Mouse (Mus musculus) gastrocnemius, postnatal 14 days (tissue): ENCODE data around the gene Stk36. TPM values are rescaled to one million over a fixed set of nuclear protein-coding genes. Genes with fewer than 3 reads are reported as not detected.
A peak's percentile ranks its signal among the peaks of the same experiment; 100 is the strongest.

ENCODE experiments used
- DNase-seq: peaks from one replicate; pipeline ENCODE4 v3.0.0; 2021; ENCODE audit warnings: mixed read lengths
- intact Hi-C: fragments of 180-260 bp; cut with DNase I; formaldehyde crosslinking; loops from one replicate; pipeline ENCODE4 v1.15.1; 2025; ENCODE audit warnings: low total_unique reads
- long read RNA-seq, 2 experiments: library from polyadenylated mRNA; stranded (forward); transcript quantifications; one replicate each; pipeline ENCODE4 v2.0.0; 2021
- total RNA-seq, 2 experiments: library from RNA; stranded (reverse); gene quantifications; 2 replicates each; pipeline ENCODE4 v1.2.3; 2021

The Stk36 gene
- total RNA-seq, result 1 to 10 TPM; 1.0 to 1.8 TPM
- long read RNA-seq, experiment 1, partial matches to known transcripts, result 0 of 1 reads
- long read RNA-seq, experiment 1, other reads (novel, unspliced or antisense), result 1 of 1 reads
- long read RNA-seq, experiment 2, partial matches to known transcripts, result 0 of 3 reads
- long read RNA-seq, experiment 2, other reads (novel, unspliced or antisense), result 3 of 3 reads

GRCm38 (mm10) chr1:74601267-74601962 lies at the start of gene Stk36, which contains the start of gene Rnf25:
Gene Stk36 (plus strand): TSS chr1:74601445.
Gene Rnf25 (minus strand): TSS chr1:74601397.
- intact Hi-C loops, result no loop called here
- peak; percentile 87 for DNase-seq

- DNase-seq, result no peak
- intact Hi-C loops, result no loop called here
These were observed 42.2 kb upstream of the Stk36 start for GRCm38 (mm10) chr1:74559061-74559460.

GRCm38 (mm10) chr1:74565834-74566233 lies 35.4 kb upstream of the Stk36 start:
- intact Hi-C loops, result no loop called here
- no peak for DNase-seq

GRCm38 (mm10) chr1:74569739-74570719 lies 31.2 kb upstream of the Stk36 start:
- intact Hi-C loops, result no loop called here
- DNase-seq, result no peak

GRCm38 (mm10) chr1:74582621-74583020 lies 18.6 kb upstream of the Stk36 start:
- no peak for DNase-seq
- intact Hi-C loops, result no loop called here

- intact Hi-C loops, result no loop called here
- peak; percentile 12 for DNase-seq
These were observed 16.4 kb upstream of the Stk36 start for GRCm38 (mm10) chr1:74584616-74585398.

GRCm38 (mm10) chr1:74587233-74587772 lies 13.9 kb upstream of the Stk36 start:
- intact Hi-C loops, result no loop called here
- DNase-seq, result peak; percentile 11

GRCm38 (mm10) chr1:74587773-74588445 lies 13.3 kb upstream of the Stk36 start, which contains the start of the genes Zfp142 and Bcs1l:
Gene Zfp142 (minus strand): TSS chr1:74588246.
Gene Bcs1l (plus strand): TSS chr1:74588289.
- intact Hi-C loops, result no loop called here

GRCm38 (mm10) chr1:74594434-74594833 lies 6.8 kb upstream of the Stk36 start:
- intact Hi-C loops, result loop anchor here (10.0 kb wide), 1 partner anchor 90 kb away; the partner anchor contains the start of gene Cnot9
- no peak for DNase-seq

More at GRCm38 (mm10) chr1:74587773-74588445, 13.3 kb upstream of the Stk36 start, which contains the start of the genes Zfp142 and Bcs1l:
- peak; percentile 99 for DNase-seq

- DNase-seq, result no peak
- intact Hi-C loops, result no loop called here
These were observed 561 bp upstream of the Stk36 start for GRCm38 (mm10) chr1:74600501-74601266.

GRCm38 (mm10) chr1:74624183-74624582 lies 22.9 kb downstream of the Stk36 start:
- intact Hi-C loops, result no loop called here
- no peak for DNase-seq

- no peak for DNase-seq
- intact Hi-C loops, result no loop called here
These were observed 24.8 kb downstream of the Stk36 start for GRCm38 (mm10) chr1:74626076-74626475.

- intact Hi-C loops, result no loop called here
- DNase-seq, result no peak
These were observed 26.8 kb downstream of the Stk36 start for GRCm38 (mm10) chr1:74628001-74628400.

- no peak for DNase-seq
- intact Hi-C loops, result no loop called here
These were observed 31.5 kb downstream of the Stk36 start for GRCm38 (mm10) chr1:74632734-74633133.

- DNase-seq, result no peak
- intact Hi-C loops, result no loop called here
These were observed 42.3 kb downstream of the Stk36 start for GRCm38 (mm10) chr1:74643524-74643923.

GRCm38 (mm10) chr1:74643926-74644325 lies 42.7 kb downstream of the Stk36 start:
- DNase-seq, result no peak
- intact Hi-C loops, result no loop called here

GRCm38 (mm10) chr1:74661448-74662195 lies 60.4 kb downstream of the Stk36 start, which contains the start of gene Ttll4:
Gene Ttll4 (plus strand): TSS chr1:74661745.
- peak; percentile 95 for DNase-seq
- intact Hi-C loops, result no loop called here
